Mouse (Mus musculus): ENCODE data around the gene Rgs17. TPM values are rescaled to one million over a fixed set of nuclear protein-coding genes. Genes with fewer than 3 reads are reported as not detected.

Gene Rgs17
- total RNA-seq, 2 experiments from 2014 or later = not detected

Other genes starting within 250 kb of the Rgs17 start
- gene Fbxo5, start 116.8 kb downstream of the Rgs17 start, total RNA-seq (2015; ENCODE audit: low replicate concordance) = 201 and 247 TPM in 2 replicates
- 178 and 231 TPM in 2 replicates for gene Fbxo5, start 116.8 kb downstream of the Rgs17 start, total RNA-seq (2017; ENCODE audit: low replicate concordance)
- gene Mtrf1l, start 98.5 kb downstream of the Rgs17 start, total RNA-seq (2015; ENCODE audit: low replicate concordance) = 23.5 and 37.8 TPM in 2 replicates
- 50.7 and 100 TPM in 2 replicates for gene Mtrf1l, start 98.5 kb downstream of the Rgs17 start, total RNA-seq (2017; ENCODE audit: low replicate concordance)

Measured in erythroid progenitor cell, adult 5-6 weeks (primary cell).